Comparison of ENCODE assay signal across 40 mouse cellular contexts in the genomic region with DNA sequence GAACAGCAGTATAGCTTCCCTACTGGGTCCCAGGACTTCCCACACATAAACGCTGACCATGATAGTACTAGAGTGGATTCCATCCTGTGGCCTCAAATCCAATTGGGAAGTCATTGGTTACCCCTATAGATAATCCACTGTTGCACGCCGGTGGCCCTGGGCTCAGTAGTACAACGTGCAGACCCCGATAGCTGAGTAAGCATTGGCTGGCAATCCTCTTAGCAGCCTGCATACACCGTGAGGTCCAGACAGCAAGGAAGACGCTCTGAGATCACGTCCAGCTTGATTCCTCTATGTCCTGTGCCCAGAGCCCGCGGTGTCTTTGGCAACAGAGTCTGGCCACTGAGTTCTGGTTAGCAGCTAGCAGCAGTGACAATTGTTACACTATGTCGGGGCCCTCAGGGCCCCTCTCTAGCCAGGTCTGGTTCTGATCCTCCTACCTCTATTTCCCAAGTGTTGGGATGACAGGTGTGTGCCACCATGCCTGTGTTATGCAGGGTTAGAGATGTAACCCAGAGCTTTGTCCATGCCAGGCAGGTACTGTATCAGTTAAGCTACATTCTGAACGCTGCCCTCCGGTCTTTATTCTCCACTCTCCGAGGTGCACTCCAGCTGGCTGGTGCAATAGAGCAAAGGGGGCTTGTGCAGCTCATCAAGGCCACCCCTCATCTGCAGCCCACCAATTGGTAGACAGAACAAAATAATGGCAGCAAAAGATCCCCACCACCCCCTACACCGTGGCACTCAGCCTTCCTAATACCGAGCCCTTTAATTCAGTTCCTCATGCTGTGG. TPM values are rescaled to one million over a fixed set of nuclear protein-coding genes. Genes with fewer than 3 reads are reported as not detected.
"Had no signal": no experiment of that assay in that cellular context is flagged by ENCODE, and none has a peak within 500 bp of the region (broad histone marks: within the 10 kb centered on the region; RNA-seq: fewer than 3 reads in every experiment).

No protein-coding gene starts in this region.

- DNase-seq: layer of hippocampus, adult 9-11 months had no signal

- H3K9me3 ChIP-seq: heart, embryonic 10.5 days; heart, embryonic 12.5 days; heart, embryonic 13.5 days; heart, embryonic 15.5 days; hindbrain, embryonic 10.5 days; hindbrain, embryonic 13.5 days; hindbrain, embryonic 15.5 days; intestine, embryonic 15.5 days; kidney, embryonic 15.5 days had no signal

- H3K27ac ChIP-seq: heart, embryonic 10.5 days; heart, embryonic 13.5 days; heart, embryonic 15.5 days; hindbrain, embryonic 13.5 days; hindbrain, embryonic 14.5 days; hindbrain, embryonic 15.5 days; intestine, embryonic 15.5 days; kidney, embryonic 15.5 days; kidney, postnatal 0 days; layer of hippocampus, adult 2 months; left cerebral cortex, adult 2 months had no signal

- H3K4me1 ChIP-seq: hindbrain, embryonic 13.5 days; hindbrain, embryonic 15.5 days; intestine, embryonic 15.5 days had no signal

- H3K4me2 ChIP-seq: heart, embryonic 11.5 days; heart, embryonic 12.5 days; heart, embryonic 13.5 days; heart, embryonic 15.5 days; hindbrain, embryonic 13.5 days; hindbrain, embryonic 14.5 days; hindbrain, embryonic 15.5 days; intestine, embryonic 15.5 days; kidney, embryonic 15.5 days had no signal

- H3K27me3 ChIP-seq: hindbrain, embryonic 15.5 days; intestine, embryonic 15.5 days; kidney, embryonic 15.5 days had no signal

- H3K4me3 ChIP-seq: heart, embryonic 10.5 days; heart, embryonic 12.5 days; heart, embryonic 13.5 days; heart, embryonic 15.5 days; hindbrain, embryonic 10.5 days; hindbrain, embryonic 13.5 days; hindbrain, embryonic 15.5 days; intestine, embryonic 15.5 days; kidney, embryonic 15.5 days; layer of hippocampus, adult 2 months; left cerebral cortex, adult 2 months had no signal

- H3K9ac ChIP-seq: heart, embryonic 12.5 days; heart, embryonic 13.5 days; heart, embryonic 15.5 days; hindbrain, embryonic 13.5 days; hindbrain, embryonic 14.5 days; hindbrain, embryonic 15.5 days; intestine, embryonic 15.5 days; kidney, embryonic 15.5 days had no signal

RNA-seq across cellular contexts. Expression of gene Csf3, which starts 2.0 kb away (rescaled TPM):
- total RNA-seq: heart, postnatal 10 days; heart, postnatal 14 days; heart, postnatal 25 days; heart, postnatal 36 days; hematopoietic stem cell, adult 5-6 weeks; layer of hippocampus, adult 18-20 months; layer of hippocampus, adult 2 months; layer of hippocampus, adult 8-10 months; layer of hippocampus, postnatal 10 days; layer of hippocampus, postnatal 14 days; layer of hippocampus, postnatal 25 days; layer of hippocampus, postnatal 36 days; left cerebral cortex, adult 18-20 months; left cerebral cortex, adult 2 months; left cerebral cortex, adult 8-10 months had no signal
- polyA plus RNA-seq: heart, embryonic 10.5 days; heart, embryonic 11.5 days; heart, embryonic 12.5 days; heart, embryonic 13.5 days; heart, embryonic 14.5 days; heart, embryonic 15.5 days; heart, embryonic 16.5 days; heart, postnatal 0 days; hindbrain, embryonic 10.5 days; hindbrain, embryonic 11.5 days; hindbrain, embryonic 13.5 days; hindbrain, embryonic 14.5 days; hindbrain, embryonic 15.5 days; hindbrain, embryonic 16.5 days; inflammation-experienced regulatory T-cells, adult 6 months; intestine, embryonic 14.5 days; intestine, embryonic 15.5 days; intestine, embryonic 16.5 days; kidney, adult 2 months; kidney, embryonic 14.5 days; kidney, embryonic 15.5 days; large intestine, adult 2 months had no signal

RNA-seq across cellular contexts. Expression of gene Gsdma, which starts 34.9 kb away (rescaled TPM):
- total RNA-seq: heart, postnatal 10 days; heart, postnatal 14 days; heart, postnatal 25 days; heart, postnatal 36 days; hematopoietic stem cell, adult 5-6 weeks; layer of hippocampus, adult 18-20 months; layer of hippocampus, adult 2 months; layer of hippocampus, postnatal 10 days; layer of hippocampus, postnatal 14 days; layer of hippocampus, postnatal 25 days; layer of hippocampus, postnatal 36 days; left cerebral cortex, adult 2 months; left cerebral cortex, adult 8-10 months had no signal
- polyA plus RNA-seq: heart, embryonic 10.5 days; heart, embryonic 11.5 days; heart, embryonic 12.5 days; heart, embryonic 14.5 days; heart, embryonic 15.5 days; heart, embryonic 16.5 days; heart, postnatal 0 days; hindbrain, embryonic 11.5 days; hindbrain, embryonic 14.5 days; hindbrain, embryonic 15.5 days; inflammation-experienced regulatory T-cells, adult 6 months; intestine, embryonic 14.5 days; kidney, adult 2 months; kidney, embryonic 14.5 days; kidney, embryonic 16.5 days had no signal
